Mouse (Mus musculus): ENCODE results near the gene Hoxb1. TPM values are rescaled to one million over a fixed set of nuclear protein-coding genes. Genes with fewer than 3 reads are reported as not detected.
A peak's percentile ranks its signal among the peaks of the same experiment; 100 is the strongest.

Gene Hoxb1
- polyA plus RNA-seq, 1 experiment from 2014 or later: 0.08 TPM

DNA sequence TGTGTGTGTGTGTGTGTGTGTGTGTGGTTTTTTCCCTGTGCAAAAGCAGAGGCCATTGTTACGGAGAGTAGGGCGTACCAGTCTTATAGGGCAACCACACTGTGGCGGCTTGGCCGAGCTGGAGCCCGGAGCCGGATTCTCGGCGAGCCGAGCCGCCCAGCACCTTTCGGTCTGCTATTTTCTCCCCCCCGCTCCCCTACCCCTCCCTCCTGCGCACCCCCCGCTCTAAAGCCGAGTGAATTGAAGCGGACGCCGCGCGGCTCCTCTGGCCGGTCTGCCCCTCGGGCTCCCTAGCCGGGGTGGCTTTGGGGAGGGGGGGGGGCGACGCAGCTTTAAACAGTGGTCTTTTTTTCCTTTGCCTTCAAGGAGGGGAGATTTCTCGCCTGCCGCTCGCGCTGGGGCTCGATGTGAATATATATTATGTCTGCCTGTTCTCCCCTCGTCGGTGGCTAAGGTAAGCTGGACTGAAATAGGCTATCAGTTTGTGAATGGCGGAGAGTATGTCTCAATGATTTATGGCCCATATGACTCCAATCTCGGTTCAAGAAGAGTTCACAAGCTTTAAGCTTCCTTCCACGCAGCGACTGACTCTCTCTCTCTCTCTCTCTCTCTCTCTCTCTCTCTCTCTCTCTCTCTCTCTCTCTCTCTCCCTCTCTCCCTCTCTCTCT, 24.7 kb upstream of the Hoxb1 start:
- peak overlapping the region; percentile 100 for H3K27ac ChIP-seq (ENCODE audit: low read depth)
- H3K4me1 ChIP-seq (ENCODE audit: insufficient read depth): peaks cover 26% of the 10 kb centered on the region
- H3K4me2 ChIP-seq: peak overlapping the region; percentile 84
- ATAC-seq (ENCODE audit: insufficient read depth): peak; percentile 58
- H3K9ac ChIP-seq: peak overlapping the region; percentile 97
- peak; percentile 90 for DNase-seq
- H3K27me3 ChIP-seq (ENCODE audit: insufficient read depth, low read length): peaks cover 46% of the 10 kb centered on the region
- H3K4me3 ChIP-seq (ENCODE audit: low read depth, low read length): peak overlapping the region; percentile 64
- H3K9me3 ChIP-seq (ENCODE audit: low read depth, low read length): no peaks in the 10 kb centered on the region
- H3K36me3 ChIP-seq (ENCODE audit: insufficient read depth): peaks cover 57% of the 10 kb centered on the region
- TF ChIP-seq CTCF (IDR thresholded peaks at IDR 0.05; ENCODE audit: low read depth): no peak
- WGBS: under 1% methylated on average over 35 of the region's 36 CpGs

DNA sequence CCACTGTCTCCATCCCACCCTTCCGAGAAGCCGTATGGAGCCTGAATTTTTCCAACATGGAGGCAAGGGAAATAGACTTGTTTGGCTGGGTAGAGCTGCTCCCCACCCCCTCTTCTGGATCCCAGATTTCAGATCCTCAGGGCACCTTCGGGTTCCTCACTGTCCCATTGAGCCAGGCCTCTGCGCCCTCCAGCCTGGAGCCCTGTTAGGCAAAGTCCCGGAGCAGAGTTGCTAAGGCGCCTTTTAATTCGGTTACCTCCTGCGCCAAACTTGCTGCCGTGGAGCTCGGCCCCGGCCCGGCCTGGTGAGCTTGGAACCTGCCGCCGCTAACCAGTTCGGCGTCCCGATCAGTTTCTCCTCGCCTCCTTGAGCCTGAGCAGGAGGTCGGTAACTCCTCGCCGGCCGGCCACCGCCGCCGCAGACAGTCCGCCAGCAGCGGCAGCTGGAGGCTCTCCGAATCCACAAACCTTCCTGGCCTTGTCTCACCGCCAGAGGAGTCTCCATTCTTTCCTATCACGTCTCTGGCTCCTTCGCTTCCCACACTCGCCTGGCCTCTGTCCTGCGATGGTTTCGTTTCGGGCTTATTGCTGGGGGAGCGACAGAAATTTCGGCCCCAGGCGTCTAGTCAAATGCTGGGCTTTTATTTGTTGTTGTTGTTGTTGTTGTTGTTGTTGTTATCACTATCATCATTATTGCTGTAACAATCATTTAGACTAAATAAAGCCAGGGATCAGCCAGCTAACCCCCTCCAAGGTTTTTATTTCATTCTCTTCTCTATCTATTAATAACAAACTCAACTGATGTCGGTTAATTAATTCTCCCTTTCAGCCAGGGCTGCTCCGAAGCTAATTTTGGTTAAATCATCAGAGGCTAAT, 23.6 kb upstream of the Hoxb1 start:
- peak overlapping the region; percentile 100 for H3K27ac ChIP-seq (ENCODE audit: low read depth)
- peak; percentile 29 for TF ChIP-seq CTCF (IDR thresholded peaks at IDR 0.05; ENCODE audit: low read depth)
- peaks cover 46% of the 10 kb centered on the region for H3K27me3 ChIP-seq (ENCODE audit: insufficient read depth, low read length)
- H3K4me3 ChIP-seq (ENCODE audit: low read depth, low read length): peak overlapping the region; percentile 64
- ATAC-seq (ENCODE audit: insufficient read depth) (no peak), DNase-seq (peak; percentile 73)
- H3K36me3 ChIP-seq (ENCODE audit: insufficient read depth): peaks cover 63% of the 10 kb centered on the region
- WGBS: 1% methylated on average over 40 of the region's 40 CpGs
- H3K9me3 ChIP-seq (ENCODE audit: low read depth, low read length): no peaks in the 10 kb centered on the region
- H3K4me2 ChIP-seq: peak overlapping the region; percentile 84
- peaks cover 24% of the 10 kb centered on the region for H3K4me1 ChIP-seq (ENCODE audit: insufficient read depth)
- peak overlapping the region; percentile 97 for H3K9ac ChIP-seq

DNA sequence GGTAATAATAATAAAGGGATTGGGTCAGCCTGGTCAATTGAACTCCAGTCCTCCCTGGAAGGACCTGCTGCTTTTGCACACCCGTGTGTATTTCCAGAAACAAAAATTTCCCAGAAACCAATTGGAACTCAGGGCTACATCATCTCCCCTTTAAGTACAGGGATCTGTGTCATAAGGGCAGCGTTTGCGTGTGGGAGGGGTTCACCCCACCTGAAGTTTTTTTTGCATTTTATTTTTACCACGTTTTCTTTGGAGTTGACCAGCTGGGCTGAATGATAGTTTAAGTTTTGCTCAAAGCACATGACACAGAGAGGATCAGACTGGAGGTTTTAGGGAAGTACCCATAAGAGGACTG, 23.0 kb upstream of the Hoxb1 start:
- Histone ChIP-seq H3K9ac (peak overlapping the region; percentile 97), H3K4me1 (ENCODE audit: insufficient read depth) (peaks cover 24% of the 10 kb centered on the region), H3K36me3 (ENCODE audit: insufficient read depth) (peaks cover 60% of the 10 kb centered on the region), H3K9me3 (ENCODE audit: low read depth, low read length) (no peaks in the 10 kb centered on the region), H3K27ac (ENCODE audit: low read depth) (peak overlapping the region; percentile 100), H3K4me3 (ENCODE audit: low read depth, low read length) (peak overlapping the region; percentile 64), H3K4me2 (peak overlapping the region; percentile 84), H3K27me3 (ENCODE audit: insufficient read depth, low read length) (peaks cover 46% of the 10 kb centered on the region)
- ATAC-seq (ENCODE audit: insufficient read depth) (no peak), DNase-seq (peak; percentile 46)
- TF ChIP-seq CTCF (IDR thresholded peaks at IDR 0.05; ENCODE audit: low read depth): no peak
- WGBS: 7% methylated on average over 4 of the region's 4 CpGs

DNA sequence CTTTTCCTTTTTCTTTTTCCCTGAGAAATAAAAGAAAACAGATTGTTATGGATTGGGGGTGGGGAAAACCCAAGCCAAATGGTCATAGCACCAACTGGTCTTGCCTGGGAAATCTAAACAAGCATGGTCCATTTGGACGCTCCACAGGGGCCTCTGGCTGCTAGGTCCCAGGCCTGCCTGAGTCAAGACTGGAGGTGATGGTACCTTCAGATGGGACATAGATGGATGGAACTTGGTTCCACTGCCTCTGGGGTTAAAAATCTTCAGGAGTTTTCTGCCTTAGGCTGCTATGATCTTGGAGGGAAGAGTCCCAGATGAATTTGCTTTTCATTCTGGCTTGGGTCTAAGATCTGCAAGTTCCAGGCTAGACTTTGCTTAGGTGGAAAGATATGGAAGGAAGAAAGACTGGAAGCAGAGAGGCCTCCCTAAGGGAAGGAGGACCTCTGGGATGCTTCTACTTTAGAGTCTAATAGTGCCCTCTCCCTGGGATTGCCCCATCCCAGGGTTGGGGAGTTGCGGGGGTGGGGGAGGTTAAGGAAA, 22.3 kb upstream of the Hoxb1 start:
- no peak for TF ChIP-seq CTCF (IDR thresholded peaks at IDR 0.05; ENCODE audit: low read depth)
- 25% methylated on average over 2 of the region's 2 CpGs for WGBS
- Histone ChIP-seq H3K27me3 (ENCODE audit: insufficient read depth, low read length) (peaks cover 43% of the 10 kb centered on the region), H3K9me3 (ENCODE audit: low read depth, low read length) (no peaks in the 10 kb centered on the region), H3K27ac (ENCODE audit: low read depth) (peak overlapping the region; percentile 100), H3K36me3 (ENCODE audit: insufficient read depth) (peaks cover 54% of the 10 kb centered on the region), H3K9ac (peak overlapping the region; percentile 97), H3K4me2 (peak overlapping the region; percentile 84), H3K4me1 (ENCODE audit: insufficient read depth) (peaks cover 28% of the 10 kb centered on the region), H3K4me3 (ENCODE audit: low read depth, low read length) (peak overlapping the region; percentile 64)
- no peak for ATAC-seq (ENCODE audit: insufficient read depth)
- DNase-seq: peak; percentile 64

DNA sequence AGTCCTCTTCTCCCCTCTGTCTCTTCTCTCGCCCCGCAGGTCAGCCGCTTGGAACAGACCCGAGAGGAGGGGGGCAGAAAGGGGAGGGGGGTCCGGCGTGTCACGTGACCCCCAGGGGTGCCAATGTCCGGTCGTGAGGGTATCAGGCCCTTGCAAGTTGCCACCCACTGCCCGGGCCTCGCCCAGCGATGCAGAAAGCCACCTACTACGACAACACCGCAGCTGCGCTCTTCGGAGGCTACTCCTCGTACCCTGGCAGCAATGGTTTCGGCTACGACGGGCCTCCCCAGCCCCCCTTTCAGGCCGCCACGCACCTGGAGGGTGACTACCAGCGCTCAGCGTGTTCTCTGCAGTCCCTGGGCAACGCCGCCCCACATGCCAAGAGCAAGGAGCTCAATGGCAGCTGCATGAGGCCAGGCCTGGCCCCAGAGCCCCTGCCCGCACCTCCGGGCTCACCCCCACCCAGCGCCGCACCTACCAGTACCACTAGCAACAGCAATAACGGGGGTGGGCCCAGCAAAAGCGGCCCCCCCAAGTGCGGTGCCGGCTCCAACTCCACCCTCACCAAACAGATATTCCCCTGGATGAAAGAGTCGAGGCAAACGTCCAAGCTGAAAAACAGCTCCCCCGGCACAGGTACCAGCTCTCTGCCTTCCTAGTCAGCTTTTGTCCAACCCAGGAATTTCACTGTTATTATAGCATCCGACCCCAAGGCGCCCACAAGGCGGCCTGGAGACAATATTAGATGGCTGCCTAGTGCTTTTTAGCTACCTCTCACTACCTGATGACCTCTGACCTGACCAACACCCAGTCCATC, 21.3 kb upstream of the Hoxb1 start:
- Histone ChIP-seq H3K4me3 (ENCODE audit: low read depth, low read length) (peak overlapping the region; percentile 64), H3K4me2 (peak overlapping the region; percentile 84), H3K36me3 (ENCODE audit: insufficient read depth) (peaks cover 46% of the 10 kb centered on the region), H3K27ac (ENCODE audit: low read depth) (peak overlapping the region; percentile 100), H3K4me1 (ENCODE audit: insufficient read depth) (peaks cover 26% of the 10 kb centered on the region), H3K9me3 (ENCODE audit: low read depth, low read length) (no peaks in the 10 kb centered on the region), H3K9ac (peak overlapping the region; percentile 97), H3K27me3 (ENCODE audit: insufficient read depth, low read length) (peaks cover 37% of the 10 kb centered on the region)
- DNase-seq: peak; percentile 71
- no peak for ATAC-seq (ENCODE audit: insufficient read depth)
- no peak for TF ChIP-seq CTCF (IDR thresholded peaks at IDR 0.05; ENCODE audit: low read depth)
- 9% methylated on average over 40 of the region's 40 CpGs for WGBS

DNA sequence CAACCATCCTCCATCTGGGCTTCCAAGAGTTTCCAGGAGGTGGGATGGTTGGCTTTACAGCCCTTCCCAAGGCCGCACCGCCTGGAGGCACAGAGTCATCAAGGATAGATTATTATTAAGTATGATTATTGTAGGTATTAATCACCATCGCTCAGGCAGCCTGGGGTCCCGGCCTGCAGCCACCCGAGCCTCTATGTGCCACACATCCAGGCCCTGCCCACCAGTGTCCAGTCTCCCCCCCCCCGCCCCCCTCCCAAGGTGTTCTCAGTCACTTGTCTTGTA, 20.7 kb upstream of the Hoxb1 start:
- DNase-seq (no peak), ATAC-seq (ENCODE audit: insufficient read depth) (no peak)
- TF ChIP-seq CTCF (IDR thresholded peaks at IDR 0.05; ENCODE audit: low read depth): no peak
- peak overlapping the region; percentile 100 for H3K27ac ChIP-seq (ENCODE audit: low read depth)
- no peaks in the 10 kb centered on the region for H3K9me3 ChIP-seq (ENCODE audit: low read depth, low read length)
- peak overlapping the region; percentile 97 for H3K9ac ChIP-seq
- 12% methylated on average over 6 of the region's 6 CpGs for WGBS
- H3K27me3 ChIP-seq (ENCODE audit: insufficient read depth, low read length): peaks cover 34% of the 10 kb centered on the region
- peak overlapping the region; percentile 64 for H3K4me3 ChIP-seq (ENCODE audit: low read depth, low read length)
- peaks cover 25% of the 10 kb centered on the region for H3K4me1 ChIP-seq (ENCODE audit: insufficient read depth)
- H3K36me3 ChIP-seq (ENCODE audit: insufficient read depth): peaks cover 46% of the 10 kb centered on the region
- H3K4me2 ChIP-seq: peak overlapping the region; percentile 84

Measured in lung, embryonic 14.5 days (tissue).